Mouse (Mus musculus) bone marrow, adult 2 months (tissue): ENCODE measurements around the gene Olfr776.

Experiments used
- CTCF ChIP-seq: fragments of 200-500 bp; IDR thresholded peaks from 2 replicates; pipeline ENCODE4 v1.5.1; 2011; ENCODE audit warnings: low read length, control low read depth; ENCODE audit not compliant: control insufficient read depth, insufficient read depth
- POLR2A ChIP-seq: fragments of 200-500 bp; IDR thresholded peaks from 2 replicates; pipeline ENCODE4 v1.6.1; 2011; ENCODE audit warnings: low read depth, mild to moderate bottlenecking, control low read depth, low read length, borderline replicate concordance; ENCODE audit not compliant: control insufficient read depth

DNA sequence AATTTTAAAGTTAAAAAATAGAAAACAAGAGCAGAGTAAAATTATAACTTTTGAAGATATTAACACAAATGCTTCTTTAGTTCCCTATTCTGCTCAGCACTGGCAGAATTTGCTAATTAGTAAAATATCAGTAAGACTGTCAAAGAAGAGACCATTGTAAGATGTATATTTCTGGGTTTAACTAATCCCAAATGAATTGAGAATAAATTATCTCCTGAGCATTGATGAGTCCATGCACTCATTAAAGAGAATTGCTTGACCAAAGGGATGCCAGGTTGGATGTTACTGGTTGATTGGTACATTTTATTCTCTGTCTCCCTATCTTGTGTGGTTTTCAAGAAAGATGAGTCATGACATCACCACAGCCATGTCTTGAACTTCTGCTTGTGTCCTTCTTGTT lies at the start of gene Olfr776:
- no peak for TF ChIP-seq CTCF
- no peak for TF ChIP-seq POLR2A
